Mouse (Mus musculus) limb, embryonic 10.5 days (tissue): ENCODE measurements at regions not wholly inside any gene's neighbourhood (a gene's known extent, or its start where the extent isn't known, plus 50 kb on each side); places are given as distances from the start of the nearest gene placed in this dataset.

Experiments
- DNase-seq: peaks from one replicate; pipeline ENCODE4 v3.0.0-alpha.2; 2017; ENCODE audit warnings: low spot score
- H3K27ac ChIP-seq: fragments of 300-500 bp; sonication (generic); 2 replicates; pipeline ENCODE4 v1.5.1; 2016; ENCODE audit warnings: mild to moderate bottlenecking
- H3K27me3 ChIP-seq: fragments of 300-500 bp; sonication (generic); 2 replicates; pipeline ENCODE4 v1.6.1; 2016; ENCODE audit warnings: low read depth, mild to moderate bottlenecking; ENCODE audit not compliant: poor library complexity, severe bottlenecking
- H3K36me3 ChIP-seq: fragments of 300-500 bp; sonication (generic); 2 replicates; pipeline ENCODE4 v1.6.1; 2016; ENCODE audit warnings: mild to moderate bottlenecking, moderate library complexity
- H3K4me1 ChIP-seq: fragments of 300-500 bp; sonication (generic); 2 replicates; pipeline ENCODE4 v1.6.1; 2016
- H3K4me3 ChIP-seq: fragments of 300-500 bp; sonication (generic); 2 replicates; pipeline ENCODE4 v1.5.1; 2016; ENCODE audit warnings: mild to moderate bottlenecking, moderate library complexity
- H3K9me3 ChIP-seq: fragments of 300-500 bp; sonication (generic); replicated peaks from 2 replicates; pipeline ENCODE4 v1.6.1; 2016; ENCODE audit warnings: mild to moderate bottlenecking
- WGBS: fragments of 180-500 bp; shearing (Covaris S2); methylation state at CpG from one replicate; pipeline ENCODE4 v1.1.7; 2016; 5-methylcytosine and 5-hydroxymethylcytosine counted together

- no peaks in the 10 kb centered on the region for H3K36me3 ChIP-seq
- DNase-seq, result no peak
These were observed 334.6 kb downstream of the C1d start for GRCm38 (mm10) chr11:17591780-17592487.

GRCm38 (mm10) chr11:17603726-17604493 is 346.5 kb downstream of the C1d start:
- Histone ChIP-seq H3K27me3 (no peaks in the 10 kb centered on the region), H3K27ac (no peak overlapping the region; the same call in 1 of the 2 replicates), H3K4me3 (no peak overlapping the region), H3K9me3 (no peaks in the 10 kb centered on the region), H3K36me3 (no peaks in the 10 kb centered on the region), H3K4me1 (peaks cover 33% of the 10 kb centered on the region)
- no peak for DNase-seq
- 71% methylated on average over 6 of the region's 6 CpGs for WGBS

More at GRCm38 (mm10) chr11:17591780-17592487, 334.6 kb downstream of the C1d start:
- H3K4me1 ChIP-seq, result no peaks in the 10 kb centered on the region
- H3K27ac ChIP-seq, result no peak overlapping the region
- H3K27me3 ChIP-seq, result no peaks in the 10 kb centered on the region
- 74% methylated on average over 3 of the region's 3 CpGs for WGBS
- no peak overlapping the region for H3K4me3 ChIP-seq
- no peaks in the 10 kb centered on the region for H3K9me3 ChIP-seq

- WGBS, result 86% methylated on average over 3 of the region's 3 CpGs
- no peaks in the 10 kb centered on the region for H3K4me1 ChIP-seq
- DNase-seq, result no peak
These were observed 333.0 kb downstream of the Etaa1 start for GRCm38 (mm10) chr11:17620462-17621248.

DNA sequence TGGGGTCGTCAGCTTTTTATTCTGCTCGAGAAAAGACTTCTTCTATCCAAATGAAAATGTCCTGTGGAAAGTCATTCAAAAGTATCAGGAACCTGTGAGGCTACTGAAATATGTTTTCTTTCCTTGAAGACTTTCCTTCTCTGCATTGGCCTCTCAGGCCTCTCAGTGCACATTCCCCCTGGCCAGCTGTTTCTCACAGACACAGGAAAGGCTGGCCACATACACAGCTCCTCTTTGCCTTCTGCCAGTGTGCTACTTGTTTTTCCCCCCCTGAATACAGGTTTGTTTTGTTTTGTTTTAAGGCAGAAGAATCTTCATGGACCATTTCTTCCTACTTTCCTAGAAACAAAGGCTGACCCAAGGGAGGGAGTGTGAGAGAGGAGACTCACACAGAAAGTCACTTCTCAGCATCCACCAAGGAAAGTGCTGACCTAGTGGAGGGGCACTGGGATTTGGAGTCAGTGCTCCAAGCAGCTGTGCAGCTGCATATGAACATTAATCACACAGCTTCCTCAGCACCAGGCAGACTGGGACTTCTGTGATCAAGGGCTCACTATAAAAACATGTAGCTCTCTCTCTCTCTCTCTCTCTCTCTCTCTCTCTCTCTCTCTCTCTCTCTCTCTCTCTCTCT is 324.0 kb downstream of the Etaa1 start:
- H3K4me1 ChIP-seq, result peaks cover 9% of the 10 kb centered on the region
- no peaks in the 10 kb centered on the region for H3K27me3 ChIP-seq
- peak overlapping the region; percentile 53; the same call in 1 of the 2 replicates for H3K27ac ChIP-seq
- no peak for DNase-seq
- no peak overlapping the region for H3K4me3 ChIP-seq
- no peaks in the 10 kb centered on the region for H3K9me3 ChIP-seq
- 87% methylated on average over 2 of the region's 2 CpGs for WGBS
- no peaks in the 10 kb centered on the region for H3K36me3 ChIP-seq

More at GRCm38 (mm10) chr11:17620462-17621248, 333.0 kb downstream of the Etaa1 start:
- Histone ChIP-seq H3K4me3 (no peak overlapping the region), H3K27me3 (no peaks in the 10 kb centered on the region), H3K36me3 (no peaks in the 10 kb centered on the region), H3K9me3 (no peaks in the 10 kb centered on the region), H3K27ac (no peak overlapping the region)

DNA sequence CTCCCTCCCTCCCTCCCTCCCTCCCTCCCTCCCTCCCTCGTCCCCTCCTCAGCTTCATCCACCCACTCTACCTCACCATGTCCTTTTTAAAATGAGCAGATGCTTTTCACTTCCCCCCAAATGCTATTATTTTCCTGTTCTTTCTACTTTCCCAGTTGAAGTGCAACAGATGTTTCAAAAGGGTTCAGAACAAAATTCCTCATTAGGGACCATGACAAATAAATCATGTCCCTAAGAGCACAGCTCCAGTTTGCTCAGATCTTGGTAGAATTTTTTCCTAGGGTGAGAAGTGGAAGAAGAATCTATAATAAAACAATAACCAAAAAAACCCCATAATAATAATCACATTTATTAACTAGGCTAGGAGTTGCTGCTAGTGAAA is 323.5 kb downstream of the Etaa1 start:
- peaks cover 9% of the 10 kb centered on the region for H3K4me1 ChIP-seq
- peak overlapping the region; percentile 53; the same call in 1 of the 2 replicates for H3K27ac ChIP-seq
- no peaks in the 10 kb centered on the region for H3K9me3 ChIP-seq
- DNase-seq, result no peak
- no peaks in the 10 kb centered on the region for H3K27me3 ChIP-seq
- WGBS, result 0% methylated on average over 1 of the region's 1 CpGs
- no peaks in the 10 kb centered on the region for H3K36me3 ChIP-seq
- no peak overlapping the region for H3K4me3 ChIP-seq

- Histone ChIP-seq H3K9me3 (no peaks in the 10 kb centered on the region), H3K27me3 (no peaks in the 10 kb centered on the region), H3K4me3 (no peak overlapping the region), H3K4me1 (peaks cover 9% of the 10 kb centered on the region), H3K27ac (no peak overlapping the region), H3K36me3 (no peaks in the 10 kb centered on the region)
- 22% methylated on average over 3 of the region's 3 CpGs for WGBS
- DNase-seq, result no peak
These were observed 316.5 kb downstream of the Etaa1 start for GRCm38 (mm10) chr11:17637158-17637557.

- H3K27ac ChIP-seq, result no peak overlapping the region
- H3K36me3 ChIP-seq, result no peaks in the 10 kb centered on the region
- no peak for DNase-seq
- H3K4me1 ChIP-seq, result peaks cover 9% of the 10 kb centered on the region
- H3K27me3 ChIP-seq, result no peaks in the 10 kb centered on the region
- 80% methylated on average over 7 of the region's 7 CpGs for WGBS
- no peak overlapping the region for H3K4me3 ChIP-seq
- no peaks in the 10 kb centered on the region for H3K9me3 ChIP-seq
These were observed 313.8 kb downstream of the Etaa1 start for GRCm38 (mm10) chr11:17639922-17640321.

- Histone ChIP-seq H3K4me1 (no peaks in the 10 kb centered on the region), H3K36me3 (no peaks in the 10 kb centered on the region), H3K27me3 (no peaks in the 10 kb centered on the region), H3K4me3 (no peak overlapping the region), H3K27ac (no peak overlapping the region), H3K9me3 (no peaks in the 10 kb centered on the region)
- DNase-seq, result no peak
These were observed 306.2 kb downstream of the Etaa1 start for GRCm38 (mm10) chr11:17647441-17647840.

DNA sequence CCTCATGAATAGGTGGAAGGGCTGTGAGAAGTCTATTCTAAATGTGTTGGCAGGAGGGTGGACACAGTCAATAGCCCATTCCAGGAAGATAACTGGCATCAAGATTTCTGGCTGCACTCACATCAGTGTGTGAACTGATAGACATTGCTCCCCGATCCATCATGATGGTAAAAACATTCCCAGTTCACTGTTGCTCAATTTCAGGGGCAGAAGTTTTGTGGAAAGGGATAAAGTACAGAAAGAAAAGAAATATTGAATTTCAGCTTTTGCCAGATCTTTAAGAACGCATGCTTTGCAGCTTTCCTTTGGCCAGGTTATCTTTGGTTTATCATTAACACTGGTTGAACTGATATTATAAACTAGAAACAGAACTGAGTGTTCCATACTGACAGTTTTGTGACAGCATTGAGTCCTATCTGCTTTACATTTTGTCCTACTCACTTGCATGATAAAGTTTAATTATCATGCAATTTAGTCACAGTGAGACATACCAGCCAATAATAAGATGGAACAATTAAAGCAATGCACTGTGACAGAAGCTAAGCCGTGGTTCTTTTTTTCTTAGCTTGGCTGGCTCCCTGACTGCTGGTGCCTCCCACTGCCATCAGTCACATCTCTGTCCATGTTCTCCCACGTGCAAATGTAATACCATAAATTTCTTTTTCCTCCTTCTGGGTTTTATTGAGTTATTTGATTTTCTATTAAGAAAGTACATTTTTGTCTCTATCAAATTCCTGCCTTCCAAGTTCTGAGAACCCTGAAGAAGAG is 302.1 kb downstream of the Etaa1 start:
- 77% methylated on average over 4 of the region's 4 CpGs for WGBS
- DNase-seq, result no peak
- H3K9me3 ChIP-seq, result no peaks in the 10 kb centered on the region

DNA sequence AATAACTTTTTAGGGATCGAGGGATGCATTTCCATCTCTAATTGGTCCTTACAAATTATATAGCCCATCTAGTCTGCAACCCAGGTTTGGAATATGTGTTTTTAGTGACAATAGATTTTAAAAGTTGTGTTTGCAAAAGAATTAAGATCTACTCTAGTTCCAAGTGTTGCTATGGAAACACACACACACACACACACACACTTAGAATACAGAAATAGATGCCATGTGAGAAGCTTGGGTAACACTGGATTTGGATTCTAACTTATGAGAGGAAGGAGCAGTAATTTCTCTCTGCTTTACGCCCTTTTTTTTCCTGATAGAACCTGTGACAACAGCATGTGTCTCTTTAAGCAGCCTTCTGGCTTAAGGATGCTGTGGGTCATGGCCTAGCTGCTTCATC is 297.8 kb downstream of the Etaa1 start:
- Histone ChIP-seq H3K27me3 (peaks cover 7% of the 10 kb centered on the region; the same call in 1 of the 2 replicates), H3K4me1 (0 out of 2 replicates have a peak, but pooled peaks cover 7% of the 10 kb centered on the region), H3K27ac (no peak overlapping the region), H3K4me3 (no peak overlapping the region), H3K9me3 (no peaks in the 10 kb centered on the region), H3K36me3 (no peaks in the 10 kb centered on the region)
- no peak for DNase-seq
- WGBS, result 88% methylated on average over 2 of the region's 2 CpGs

More for the DNA sequence above, 302.1 kb downstream of the Etaa1 start:
- no peaks in the 10 kb centered on the region for H3K36me3 ChIP-seq
- no peak overlapping the region for H3K27ac ChIP-seq
- no peaks in the 10 kb centered on the region for H3K4me1 ChIP-seq
- H3K4me3 ChIP-seq, result no peak overlapping the region
- H3K27me3 ChIP-seq, result no peaks in the 10 kb centered on the region

DNA sequence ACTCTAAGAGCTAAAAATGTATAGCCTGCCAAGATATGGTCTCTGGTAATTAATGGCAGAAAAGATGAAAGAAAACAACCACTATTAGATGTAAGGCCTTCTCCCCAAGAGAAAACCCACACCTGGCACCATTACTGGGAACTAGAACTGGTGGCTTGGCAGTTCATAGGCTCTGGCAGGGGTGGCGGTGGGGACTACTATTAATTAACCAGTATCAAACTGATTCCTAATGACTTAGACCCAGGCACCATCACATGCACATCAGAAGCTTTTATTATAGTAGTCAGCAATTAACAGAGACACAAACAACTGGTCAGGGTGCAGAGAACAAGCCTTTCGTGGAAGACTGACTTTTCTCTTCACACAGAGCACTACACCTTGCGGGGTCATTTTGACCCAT is 296.0 kb downstream of the Etaa1 start:
- Histone ChIP-seq H3K4me3 (no peak overlapping the region), H3K27ac (no peak overlapping the region), H3K27me3 (peaks cover 12% of the 10 kb centered on the region; the same call in 1 of the 2 replicates), H3K9me3 (no peaks in the 10 kb centered on the region), H3K4me1 (0 out of 2 replicates have a peak, but pooled peaks cover 7% of the 10 kb centered on the region), H3K36me3 (no peaks in the 10 kb centered on the region)
- WGBS, result 88% methylated on average over 3 of the region's 3 CpGs
- DNase-seq, result no peak

- Histone ChIP-seq H3K4me1 (0 out of 2 replicates have a peak, but pooled peaks cover 7% of the 10 kb centered on the region), H3K27ac (no peak overlapping the region), H3K4me3 (no peak overlapping the region), H3K36me3 (no peaks in the 10 kb centered on the region), H3K27me3 (peaks cover 12% of the 10 kb centered on the region; the same call in 1 of the 2 replicates), H3K9me3 (no peaks in the 10 kb centered on the region)
- DNase-seq, result no peak
- WGBS, result 85% methylated on average over 3 of the region's 3 CpGs
These were observed 295.4 kb downstream of the Etaa1 start for GRCm38 (mm10) chr11:17658289-17658688.
